Mouse (Mus musculus) ES-E14 (cell line): ENCODE data around the gene Pgam1. TPM values are rescaled to one million over a fixed set of nuclear protein-coding genes. Genes with fewer than 3 reads are reported as not detected.

ENCODE experiments used
- DNase-seq: peaks from one replicate; pipeline ENCODE4 v3.0.0-alpha.2; 2013; ENCODE audit warnings: low read depth, low spot score
- H3K27ac ChIP-seq: 2 replicates; pipeline ENCODE4 v1.5.1; 2012; ENCODE audit warnings: low read depth, mild to moderate bottlenecking, low read length, moderate library complexity, mixed read lengths; ENCODE audit not compliant: poor library complexity, insufficient read depth, severe bottlenecking
- H3K36me3 ChIP-seq: 2 replicates; pipeline ENCODE4 v1.6.1; 2012; ENCODE audit warnings: mild to moderate bottlenecking, low read length, moderate library complexity, mixed read lengths; ENCODE audit not compliant: control insufficient read depth, poor library complexity, insufficient read depth, severe bottlenecking
- H3K4me1 ChIP-seq, 2 experiments: fragments of 150-350 bp in 1 of 2; sonication (generic) in 1 of 2; 2 replicates each; pipeline ENCODE4 v1.6.1; 2012; ENCODE audit warnings: low read length in 2 of 2, mild to moderate bottlenecking in 1 of 2, mixed read lengths in 1 of 2; ENCODE audit not compliant: control insufficient read depth in 2 of 2, insufficient read depth in 2 of 2, poor library complexity in 1 of 2
- H3K4me3 ChIP-seq, 2 experiments: fragments of 150-350 bp in 1 of 2; sonication (generic) in 1 of 2; 2 replicates each; pipeline ENCODE4 v1.5.1; 2012; ENCODE audit warnings: low read length in 2 of 2, low read depth in 1 of 2, mild to moderate bottlenecking in 1 of 2, mixed read lengths in 1 of 2; ENCODE audit not compliant: insufficient read depth in 1 of 2, poor library complexity in 1 of 2, severe bottlenecking in 1 of 2
- H3K9ac ChIP-seq: 2 replicates; pipeline ENCODE4 v1.6.1; 2012; ENCODE audit warnings: low read depth, mild to moderate bottlenecking, low read length, mixed read lengths; ENCODE audit not compliant: poor library complexity, insufficient read depth, severe bottlenecking
- H3K9me3 ChIP-seq: fragments of 150-350 bp; sonication (generic); 2 replicates; pipeline ENCODE4 v1.6.1; 2012; ENCODE audit warnings: low read depth, mild to moderate bottlenecking, low read length; ENCODE audit not compliant: control insufficient read depth, insufficient read depth
- CHD2 ChIP-seq: IDR thresholded peaks from 2 replicates; pipeline ENCODE4 v1.6.1; 2014; ENCODE audit warnings: mild to moderate bottlenecking, low read depth, low read length, inconsistent platforms
- HCFC1 ChIP-seq: IDR thresholded peaks from 2 replicates; pipeline ENCODE4 v1.6.1; 2012; ENCODE audit warnings: low read length, inconsistent platforms, borderline replicate concordance; ENCODE audit not compliant: insufficient read depth
- MAFK ChIP-seq: IDR thresholded peaks from 2 replicates; pipeline ENCODE4 v1.6.1; 2014; ENCODE audit warnings: mild to moderate bottlenecking, low read depth, low read length, inconsistent platforms; ENCODE audit not compliant: insufficient read depth
- ZC3H11A ChIP-seq: IDR thresholded peaks from 2 replicates; pipeline ENCODE4 v1.6.1; 2012; ENCODE audit warnings: low read depth, mild to moderate bottlenecking, inconsistent platforms, low read length, borderline replicate concordance
- ZNF384 ChIP-seq: IDR thresholded peaks from 2 replicates; pipeline ENCODE4 v1.6.1; 2012; ENCODE audit warnings: low read depth, low read length, inconsistent platforms
- in situ Hi-C, 2 experiments: fragments of 600-800 bp; cut with MboI; formaldehyde crosslinking; loops; one replicate each; pipeline ENCODE4 v1.15.1; 2025; ENCODE audit warnings: low sequenced_read_pairs in 2 of 2, inconsistent platforms in 1 of 2; ENCODE audit not compliant: unreplicated experiment in 2 of 2
- total RNA-seq: library from RNA; depleted of rRNA; stranded (reverse); fragments of 300-350 nt; gene quantifications from 2 replicates; pipeline ENCODE4 v1.2.3, GENCODE M21; 2012

Gene Pgam1
- total RNA-seq, 1 experiment = 881 TPM

GRCm38 (mm10) chr19:41902848-41903593 lies 8.7 kb upstream of the Pgam1 start:
- no peak for DNase-seq
- no peak overlapping the region for H3K27ac ChIP-seq

GRCm38 (mm10) chr19:41905246-41905645 lies 6.5 kb upstream of the Pgam1 start:
- Histone ChIP-seq H3K4me3 (no peak overlapping the region), H3K36me3 (no peaks in the 10 kb centered on the region), H3K27ac (no peak overlapping the region), H3K9me3 (no peaks in the 10 kb centered on the region), H3K9ac (no peak overlapping the region), H3K4me1 (no peaks in the 10 kb centered on the region)
- in situ Hi-C loops = no loop called here
- TF ChIP-seq ZC3H11A (no peak), MAFK (no peak), CHD2 (no peak), ZNF384 (no peak), HCFC1 (no peak)
- DNase-seq = no peak

More at GRCm38 (mm10) chr19:41902848-41903593, 8.7 kb upstream of the Pgam1 start:
- no peaks in the 10 kb centered on the region for H3K36me3 ChIP-seq
- no peaks in the 10 kb centered on the region for H3K4me1 ChIP-seq
- H3K4me3 ChIP-seq = no peak overlapping the region
- H3K9ac ChIP-seq = no peak overlapping the region
- H3K9me3 ChIP-seq = no peaks in the 10 kb centered on the region
- in situ Hi-C loops = no loop called here
- TF ChIP-seq CHD2 = no peak

- no peaks in the 10 kb centered on the region for H3K4me1 ChIP-seq
- no peaks in the 10 kb centered on the region for H3K9me3 ChIP-seq
- H3K27ac ChIP-seq = no peak overlapping the region
- in situ Hi-C loops = no loop called here
- no peak for DNase-seq
- no peaks in the 10 kb centered on the region for H3K36me3 ChIP-seq
- TF ChIP-seq ZNF384 (no peak), CHD2 (no peak), HCFC1 (no peak), MAFK (no peak), ZC3H11A (no peak)
- H3K9ac ChIP-seq = no peak overlapping the region
- no peak overlapping the region for H3K4me3 ChIP-seq
These were observed 5.2 kb upstream of the Pgam1 start for GRCm38 (mm10) chr19:41906311-41907078.

- no peak for TF ChIP-seq HCFC1
- no peak for TF ChIP-seq CHD2
- no peak for TF ChIP-seq ZC3H11A
- TF ChIP-seq MAFK = no peak
- TF ChIP-seq ZNF384 = no peak
- DNase-seq = no peak
- Histone ChIP-seq H3K9me3 (no peaks in the 10 kb centered on the region), H3K4me1 (no peaks in the 10 kb centered on the region), H3K27ac (no peak overlapping the region), H3K4me3 (no peak overlapping the region), H3K9ac (no peak overlapping the region), H3K36me3 (no peaks in the 10 kb centered on the region)
- in situ Hi-C loops = no loop called here
These were observed 4.5 kb upstream of the Pgam1 start for GRCm38 (mm10) chr19:41907079-41907760.
